Mouse (Mus musculus) heart, postnatal 0 days (tissue): ENCODE measurements around the gene Inpp5d. TPM values are rescaled to one million over a fixed set of nuclear protein-coding genes. Genes with fewer than 3 reads are reported as not detected.

Experiments used
- ATAC-seq: fragments of 200-750 bp; cut with Nextera tagmentation; 2 replicates; pipeline ENCODE4 v1.8.0; 2017; ENCODE audit warnings: low read depth, moderate number of reproducible peaks, moderate library complexity; ENCODE audit not compliant: insufficient read depth
- DNase-seq: peaks from one replicate; pipeline ENCODE4 v3.0.0-alpha.2; 2016; ENCODE audit warnings: low spot score
- H3K27ac ChIP-seq: fragments of 300-500 bp; sonication (generic); 2 replicates; pipeline ENCODE4 v1.5.1; 2014; ENCODE audit warnings: low read depth, mild to moderate bottlenecking
- H3K27me3 ChIP-seq: fragments of 300-500 bp; sonication (generic); 2 replicates; pipeline ENCODE4 v1.6.1; 2014; ENCODE audit warnings: low read length, mixed read lengths; ENCODE audit not compliant: control insufficient read depth, insufficient read depth
- H3K36me3 ChIP-seq: fragments of 300-500 bp; sonication (generic); replicated peaks from 2 replicates; pipeline ENCODE4 v1.6.1; 2014; ENCODE audit warnings: low read length, mixed read lengths; ENCODE audit not compliant: control insufficient read depth, insufficient read depth
- H3K4me1 ChIP-seq: fragments of 300-500 bp; sonication (generic); 2 replicates; pipeline ENCODE4 v1.6.1; 2014; ENCODE audit warnings: antibody characterized with exemption; ENCODE audit not compliant: control insufficient read depth, insufficient read depth
- H3K4me2 ChIP-seq: fragments of 300-500 bp; sonication (generic); 2 replicates; pipeline ENCODE4 v1.6.1; 2014; ENCODE audit warnings: low read depth, mild to moderate bottlenecking, low read length, moderate library complexity
- H3K4me3 ChIP-seq: fragments of 300-500 bp; sonication (generic); 2 replicates; pipeline ENCODE4 v1.5.1; 2014; ENCODE audit warnings: low read depth, low read length
- H3K9ac ChIP-seq: fragments of 300-500 bp; sonication (generic); replicated peaks from 2 replicates; pipeline ENCODE4 v1.6.1; 2014; ENCODE audit warnings: low read depth, low read length, mixed read lengths
- H3K9me3 ChIP-seq: fragments of 300-500 bp; sonication (generic); replicated peaks from 2 replicates; pipeline ENCODE4 v1.6.1; 2016; ENCODE audit warnings: low read length; ENCODE audit not compliant: control insufficient read depth
- CTCF ChIP-seq: IDR thresholded peaks from 2 replicates; pipeline ENCODE4 v1.5.1; 2016; ENCODE audit warnings: antibody characterized with exemption, control low read depth, low read depth
- EP300 ChIP-seq: IDR thresholded peaks from 2 replicates; pipeline ENCODE4 v1.6.1; 2016; ENCODE audit warnings: antibody characterized with exemption, low read depth
- WGBS: fragments of 180-500 bp; shearing (Covaris S2); extraction: QIAGEN DNeasy Blood & Tissue Kit; methylation state at CpG from one replicate; pipeline ENCODE4 v1.1.7; 2014; 5-methylcytosine and 5-hydroxymethylcytosine counted together
- polyA plus RNA-seq: library from polyadenylated mRNA; unstranded; fragments of >200 nt; fragmentation: Nextera tagmentation; extraction: Ambion mirVana; gene quantifications from 2 replicates; pipeline ENCODE4 v1.2.1, GENCODE M21; 2015
- total RNA-seq: library from RNA; depleted of rRNA; stranded (reverse); fragments of >200 nt; gene quantifications from 2 replicates; pipeline ENCODE4 v1.2.3, GENCODE M21; 2014; ENCODE audit warnings: low replicate concordance; rRNA removed

The Inpp5d gene
- total and polyA plus RNA-seq, 2 experiments from 2014 or later: 5.0 to 66.4 TPM

DNA sequence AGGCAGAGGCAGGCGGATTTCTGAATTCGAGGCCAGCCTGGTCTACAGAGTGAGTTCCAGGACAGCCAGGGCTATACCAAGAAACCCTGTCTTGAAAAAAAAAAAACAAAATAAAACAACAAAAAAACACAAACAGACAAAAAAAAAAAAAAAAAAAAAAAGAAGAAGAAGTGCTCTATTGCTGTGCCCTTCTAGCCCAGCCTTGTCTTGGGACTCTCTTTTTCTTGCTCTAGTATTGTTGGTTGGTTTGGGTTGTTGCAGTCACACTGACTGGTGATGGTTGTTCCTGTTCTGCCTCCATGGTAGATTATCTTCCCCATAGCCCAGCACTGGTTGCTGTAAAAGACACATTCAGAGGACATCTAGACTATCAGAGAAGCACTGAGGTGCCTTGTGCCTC lies 149.2 kb downstream of the Inpp5d start:
- peaks cover 88% of the 10 kb centered on the region for H3K36me3 ChIP-seq

More for the DNA sequence above, 149.2 kb downstream of the Inpp5d start:
- no peak for TF ChIP-seq EP300
- TF ChIP-seq CTCF: no peak
- DNase-seq (no peak), ATAC-seq (no peak)
- Histone ChIP-seq H3K27ac (no peak overlapping the region), H3K9ac (no peak overlapping the region), H3K27me3 (no peaks in the 10 kb centered on the region), H3K4me1 (no peaks in the 10 kb centered on the region), H3K9me3 (no peaks in the 10 kb centered on the region), H3K4me3 (no peak overlapping the region), H3K4me2 (no peak overlapping the region)
- 98% methylated on average over 2 of the region's 2 CpGs for WGBS

Other genes starting within 250 kb of the Inpp5d start
- not detected in 2 replicates for gene Kcnj13, start 225.6 kb upstream of the Inpp5d start, total RNA-seq
- gene Kcnj13, start 225.6 kb upstream of the Inpp5d start, polyA plus RNA-seq: 0.38 and 0.83 TPM in 2 replicates
- not detected in 2 replicates for gene Snorc, start 150.0 kb upstream of the Inpp5d start, total RNA-seq
- not detected in 2 replicates for gene Snorc, start 150.0 kb upstream of the Inpp5d start, polyA plus RNA-seq
- gene Neu2, start 110.4 kb upstream of the Inpp5d start, total RNA-seq: not detected in 2 replicates
- gene Neu2, start 110.4 kb upstream of the Inpp5d start, polyA plus RNA-seq: 0.23 TPM in 1 of 2 replicates, not detected in the other
- not detected in 2 replicates for gene Ngef, start 46.4 kb upstream of the Inpp5d start, total RNA-seq
- gene Ngef, start 46.4 kb upstream of the Inpp5d start, polyA plus RNA-seq: 0.05 and 0.26 TPM in 2 replicates
- 36.8 and 37.1 TPM in 2 replicates for gene Atg16l1, start 135.6 kb downstream of the Inpp5d start, total RNA-seq
- 19.0 and 19.6 TPM in 2 replicates for gene Atg16l1, start 135.6 kb downstream of the Inpp5d start, polyA plus RNA-seq
- gene Sag, start 183.4 kb downstream of the Inpp5d start, total RNA-seq: 0.11 TPM in 1 of 2 replicates, not detected in the other
- gene Sag, start 183.4 kb downstream of the Inpp5d start, polyA plus RNA-seq: 0.31 and 0.40 TPM in 2 replicates
- 37.3 and 40.5 TPM in 2 replicates for gene Dgkd, start 233.0 kb downstream of the Inpp5d start, total RNA-seq
- 12.4 and 14.1 TPM in 2 replicates for gene Dgkd, start 233.0 kb downstream of the Inpp5d start, polyA plus RNA-seq